Mouse (Mus musculus): ENCODE results near the gene Galk2.

DNA sequence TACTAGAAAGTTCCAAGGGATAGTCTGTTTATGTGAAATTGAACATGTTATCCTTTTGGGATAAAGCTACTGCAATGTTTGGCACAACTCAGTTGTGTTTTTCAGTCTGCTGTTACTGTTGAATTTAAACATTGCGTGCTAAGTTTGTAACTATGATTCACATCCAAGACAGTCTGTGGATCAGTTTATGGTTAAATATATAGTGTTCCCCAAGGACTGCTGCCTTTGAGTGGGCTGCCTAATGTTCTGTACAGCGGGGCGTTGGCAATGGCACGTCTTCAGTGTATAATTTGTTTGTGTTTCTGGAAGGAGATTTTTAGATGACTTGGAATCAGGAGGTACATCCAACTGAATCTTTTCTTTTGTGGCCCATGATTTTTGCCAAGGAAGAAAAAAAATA is 36.2 kb downstream of the Galk2 start:
- TF ChIP-seq CTCF (IDR thresholded peaks at IDR 0.05; ENCODE audit: low read depth, low read length), result no peak
- TF ChIP-seq POLR2AphosphoS5 (IDR thresholded peaks at IDR 0.05; ENCODE audit: insufficient replicate concordance, low read depth, low read length), result no peak
- no peak for TF ChIP-seq GATA1 (IDR thresholded peaks at IDR 0.05; ENCODE audit: borderline replicate concordance, low read length)
- TF ChIP-seq TAL1 (conservative IDR thresholded peaks at IDR 0.05; ENCODE audit: low read depth, low read length), result no peak
- no peak for TF ChIP-seq GATA2 (IDR thresholded peaks at IDR 0.05; ENCODE audit: borderline replicate concordance, low read depth, low read length)
